Comparison of ENCODE assay signal across 25 mouse cellular contexts in the genomic region with DNA sequence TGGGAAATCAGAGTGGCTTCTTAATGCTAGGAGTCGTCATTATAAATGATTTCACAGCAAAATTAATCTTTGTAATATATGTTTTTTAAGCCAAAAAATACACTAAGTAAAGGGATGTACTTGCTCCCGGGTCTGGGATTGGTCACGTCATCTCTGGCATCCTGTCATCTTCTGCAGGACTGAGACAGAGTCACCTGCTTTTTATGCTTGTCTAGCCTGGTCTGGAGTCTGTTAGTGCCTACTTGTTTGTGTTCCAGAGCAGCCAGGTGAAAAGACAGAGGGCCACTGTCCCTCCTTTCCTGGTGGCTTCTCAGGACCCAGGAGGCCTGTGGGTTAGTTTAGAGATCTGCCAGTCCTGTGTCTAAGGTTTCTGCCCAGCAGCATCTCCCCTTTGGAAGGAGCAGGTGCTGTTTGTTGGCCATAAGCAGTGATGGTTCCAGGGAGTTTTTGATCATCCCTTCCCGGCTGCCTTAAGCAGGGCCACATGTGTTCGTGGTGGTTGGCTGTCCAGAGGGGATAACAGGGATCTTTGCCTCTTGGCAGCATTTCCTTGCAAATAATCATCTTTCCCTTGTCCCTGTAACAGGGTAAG.
"Had no signal": no experiment of that assay in that cellular context is flagged by ENCODE, and none has a peak within 500 bp of the region (broad histone marks: within the 10 kb centered on the region; RNA-seq: fewer than 3 reads in every experiment).

No protein-coding gene starts in this region.

- H3K36me3 ChIP-seq: heart, embryonic 13.5 days; heart, embryonic 15.5 days; hindbrain, embryonic 15.5 days; kidney, embryonic 15.5 days; limb, embryonic 13.5 days; limb, embryonic 15.5 days; liver, embryonic 12.5 days had no signal

- H3K27me3 ChIP-seq: hindbrain, embryonic 15.5 days; kidney, embryonic 15.5 days; limb, embryonic 13.5 days; limb, embryonic 15.5 days; liver, embryonic 12.5 days had no signal

- H3K4me3 ChIP-seq: heart, adult 2 months; heart, embryonic 13.5 days; heart, embryonic 15.5 days; hindbrain, embryonic 15.5 days; kidney, embryonic 15.5 days; limb, embryonic 13.5 days; limb, embryonic 15.5 days; liver, embryonic 12.5 days had no signal

- ATAC-seq: hindbrain, postnatal 0 days; intestine, embryonic 16.5 days; liver, embryonic 12.5 days had no signal

- H3K9me3 ChIP-seq: heart, embryonic 13.5 days; heart, embryonic 15.5 days; hindbrain, embryonic 15.5 days; kidney, embryonic 15.5 days; limb, embryonic 13.5 days; limb, embryonic 15.5 days; liver, embryonic 12.5 days had no signal

- H3K4me2 ChIP-seq: heart, embryonic 11.5 days; heart, embryonic 13.5 days; heart, embryonic 15.5 days; hindbrain, embryonic 15.5 days; kidney, embryonic 15.5 days; limb, embryonic 13.5 days; limb, embryonic 15.5 days; liver, embryonic 12.5 days had no signal

- H3K9ac ChIP-seq: heart, embryonic 13.5 days; heart, embryonic 15.5 days; hindbrain, embryonic 15.5 days; kidney, embryonic 15.5 days; limb, embryonic 13.5 days; limb, embryonic 15.5 days; liver, embryonic 12.5 days had no signal

- DNase-seq: gastrocnemius, postnatal 14 days; gastrocnemius, postnatal 36 days; heart, adult 11 months; heart, adult 2 months; heart, postnatal 14 days; heart, postnatal 36 days; kidney, adult 11 months; kidney, adult 2 months; kidney, adult 9 months; kidney, postnatal 14 days; kidney, postnatal 36 days; layer of hippocampus, adult 9-11 months; layer of hippocampus, postnatal 36 days; left cerebral cortex, postnatal 4 days had no signal

- H3K4me1 ChIP-seq: limb, embryonic 15.5 days; liver, embryonic 12.5 days had no signal

- H3K27ac ChIP-seq: heart, adult 2 months; heart, embryonic 13.5 days; heart, embryonic 15.5 days; hindbrain, embryonic 15.5 days; hindbrain, postnatal 0 days; kidney, embryonic 15.5 days; kidney, postnatal 0 days; limb, embryonic 13.5 days; limb, embryonic 15.5 days; liver, embryonic 12.5 days had no signal
